22 mouse cellular contexts compared by ENCODE assay signal in the genomic region with DNA sequence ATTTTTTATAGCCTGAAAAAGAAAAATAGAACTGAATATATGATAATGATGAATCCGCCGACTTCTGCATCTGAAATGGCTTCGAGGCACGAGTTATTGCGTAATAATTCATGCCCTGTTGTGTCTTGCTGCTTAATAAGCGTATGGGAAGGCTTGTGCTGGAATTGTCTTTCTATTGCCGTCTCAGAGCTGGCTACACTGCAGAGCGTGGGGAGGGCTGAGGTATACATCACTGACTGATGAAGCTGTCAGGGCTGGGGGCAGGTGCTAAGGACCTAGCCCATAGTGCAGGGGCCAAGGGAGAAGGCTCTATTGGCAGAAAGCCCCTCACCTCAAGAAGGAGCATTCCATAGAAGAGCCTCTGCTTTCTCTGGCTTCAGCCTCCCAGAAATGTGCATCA.
A peak's percentile ranks its signal among the peaks of the same experiment; 100 is the strongest.
DNase-seq lines count a peak whose midpoint lies in the region; ATAC-seq and TF ChIP-seq lines count a peak whose summit lies in the region.
"Had no signal": no experiment of that assay in that cellular context is flagged by ENCODE, and none has a peak within 500 bp of the region (broad histone marks: within the 10 kb centered on the region; RNA-seq: fewer than 3 reads in every experiment).

No protein-coding gene starts in this region.

- no peak overlapping the region for H3K4me2 ChIP-seq in forebrain, embryonic 15.5 days (replicated peaks)
- H3K4me2 ChIP-seq in forebrain, embryonic 14.5 days (ENCODE audit: low read length): no peak overlapping the region
- H3K4me2 ChIP-seq in hindbrain, embryonic 16.5 days (ENCODE audit: low read length): no peak overlapping the region
- H3K4me2 ChIP-seq in neural tube, embryonic 14.5 days (ENCODE audit: low read depth, low read length): no peak overlapping the region
- H3K4me2 ChIP-seq: liver, embryonic 12.5 days had no signal

- H3K9me3 ChIP-seq in forebrain, embryonic 15.5 days: no peaks in the 10 kb centered on the region
- H3K9me3 ChIP-seq in forebrain, embryonic 14.5 days (replicated peaks; ENCODE audit: control insufficient read depth, low read length): no peaks in the 10 kb centered on the region
- H3K9me3 ChIP-seq in hindbrain, embryonic 16.5 days (ENCODE audit: control insufficient read depth, low read length): no peaks in the 10 kb centered on the region
- no peaks in the 10 kb centered on the region for H3K9me3 ChIP-seq in neural tube, embryonic 14.5 days (ENCODE audit: control insufficient read depth, low read length)
- H3K9me3 ChIP-seq: heart, embryonic 10.5 days; liver, embryonic 12.5 days had no signal

- H3K4me3 ChIP-seq in forebrain, embryonic 15.5 days: no peak overlapping the region
- H3K4me3 ChIP-seq in forebrain, embryonic 14.5 days (ENCODE audit: low read depth, low read length): no peak overlapping the region
- no peak overlapping the region for H3K4me3 ChIP-seq in left cerebral cortex, adult 2 months
- H3K4me3 ChIP-seq in hindbrain, embryonic 16.5 days (ENCODE audit: low read length): no peak overlapping the region
- no peak overlapping the region for H3K4me3 ChIP-seq in neural tube, embryonic 14.5 days (ENCODE audit: low read depth, low read length)
- H3K4me3 ChIP-seq: heart, embryonic 10.5 days; liver, embryonic 12.5 days had no signal

- H3K27ac ChIP-seq in forebrain, embryonic 15.5 days (replicated peaks): peak overlapping the region; percentile 17
- H3K27ac ChIP-seq in forebrain, embryonic 14.5 days (ENCODE audit: low read depth, low read length): no peak overlapping the region
- H3K27ac ChIP-seq in left cerebral cortex, adult 2 months: peak overlapping the region; percentile 70
- peak overlapping the region; percentile 57 for H3K27ac ChIP-seq in hindbrain, embryonic 16.5 days (ENCODE audit: low read depth, low read length)
- H3K27ac ChIP-seq in neural tube, embryonic 14.5 days (ENCODE audit: low read depth, low read length): peak overlapping the region; percentile 86
- H3K27ac ChIP-seq: heart, embryonic 10.5 days; liver, embryonic 12.5 days had no signal

- H3K9ac ChIP-seq in forebrain, embryonic 15.5 days (replicated peaks): no peak overlapping the region
- H3K9ac ChIP-seq in forebrain, embryonic 14.5 days (ENCODE audit: low read length): no peak overlapping the region
- H3K9ac ChIP-seq in hindbrain, embryonic 16.5 days (ENCODE audit: low read depth, low read length): no peak overlapping the region
- H3K9ac ChIP-seq in neural tube, embryonic 14.5 days (replicated peaks; ENCODE audit: low read depth, low read length): no peak overlapping the region
- H3K9ac ChIP-seq: liver, embryonic 12.5 days had no signal

- no peaks in the 10 kb centered on the region for H3K27me3 ChIP-seq in forebrain, embryonic 15.5 days
- no peaks in the 10 kb centered on the region for H3K27me3 ChIP-seq in forebrain, embryonic 14.5 days (replicated peaks; ENCODE audit: control insufficient read depth, insufficient read depth, low read length)
- H3K27me3 ChIP-seq in hindbrain, embryonic 16.5 days (replicated peaks; ENCODE audit: control insufficient read depth, insufficient read depth, low read length): no peaks in the 10 kb centered on the region
- H3K27me3 ChIP-seq in neural tube, embryonic 14.5 days (ENCODE audit: control insufficient read depth, insufficient read depth, low read length): no peaks in the 10 kb centered on the region
- H3K27me3 ChIP-seq: liver, embryonic 12.5 days had no signal

- no peaks in the 10 kb centered on the region for H3K36me3 ChIP-seq in forebrain, embryonic 15.5 days
- no peaks in the 10 kb centered on the region for H3K36me3 ChIP-seq in forebrain, embryonic 14.5 days (ENCODE audit: control insufficient read depth, insufficient read depth, low read length)
- 0 out of 2 replicates have a peak, but pooled peaks cover 2% of the 10 kb centered on the region for H3K36me3 ChIP-seq in hindbrain, embryonic 16.5 days (ENCODE audit: control insufficient read depth, insufficient read depth, low read length)
- H3K36me3 ChIP-seq in neural tube, embryonic 14.5 days (ENCODE audit: control insufficient read depth, insufficient read depth, low read length): no peaks in the 10 kb centered on the region
- H3K36me3 ChIP-seq: heart, embryonic 10.5 days; liver, embryonic 12.5 days had no signal

- TF ChIP-seq CTCF in left cerebral cortex, adult 2 months (IDR thresholded peaks at IDR 0.05): no peak

- intact Hi-C loops in left cerebral cortex, adult 2 months (cut with DNase I): no loop called here

- no peak for ATAC-seq in forebrain, embryonic 15.5 days (replicated peaks)
- no peak for ATAC-seq in forebrain, embryonic 14.5 days
- peak; percentile 37; the same call in 1 of the 2 replicates for ATAC-seq in hindbrain, embryonic 16.5 days
- peak; percentile 60; the same call in 1 of the 2 replicates for ATAC-seq in neural tube, embryonic 14.5 days (ENCODE audit: low read depth)
- ATAC-seq in granulocyte monocyte progenitor cell, adult 5-6 weeks (replicated peaks; ENCODE audit: poor library complexity, severe bottlenecking): no peak
- ATAC-seq: activated CD4-positive, CD25-positive, alpha-beta regulatory T cell, adult 4 months; CD4-positive, CD25-positive, alpha-beta regulatory T cell, adult 4 months; liver, embryonic 12.5 days had no signal

- DNase-seq in forebrain, embryonic 14.5 days (ENCODE audit: low spot score): no peak
- DNase-seq in left cerebral cortex, adult 2 months (ENCODE audit: extremely low spot score in 1 of 2, low spot score in 2 of 2): no peak
- DNase-seq in left cerebral cortex, adult 9 months (ENCODE audit: low spot score in 2 of 2): no peak
- DNase-seq in gastrocnemius, postnatal 10 days: no peak
- DNase-seq: adrenal gland, postnatal 14 days; cerebellum, adult 11 months; embryo, embryonic 11 days; gastrocnemius, postnatal 36 days; kidney, adult 18-20 months; kidney, postnatal 10 days; layer of hippocampus, adult 9-11 months; lung, adult 2 months; lung, postnatal 4 days; thymus, postnatal 25 days had no signal

- H3K4me1 ChIP-seq in forebrain, embryonic 15.5 days: peaks cover 11% of the 10 kb centered on the region
- peaks cover 15% of the 10 kb centered on the region for H3K4me1 ChIP-seq in forebrain, embryonic 14.5 days (ENCODE audit: control insufficient read depth, insufficient read depth, low read length)
- H3K4me1 ChIP-seq in hindbrain, embryonic 16.5 days (ENCODE audit: control insufficient read depth, insufficient read depth, low read depth, low read length): peaks cover 22% of the 10 kb centered on the region
- peaks cover 26% of the 10 kb centered on the region for H3K4me1 ChIP-seq in neural tube, embryonic 14.5 days (ENCODE audit: control insufficient read depth, insufficient read depth, low read length)
- H3K4me1 ChIP-seq: heart, embryonic 10.5 days; liver, embryonic 12.5 days had no signal

- 80% methylated on average over 8 of the region's 8 CpGs for WGBS in forebrain, embryonic 15.5 days
- WGBS in forebrain, embryonic 14.5 days: 84% methylated on average over 8 of the region's 8 CpGs
- 52% methylated on average over 8 of the region's 8 CpGs for WGBS in hindbrain, embryonic 16.5 days
- 27% methylated on average over 8 of the region's 8 CpGs for WGBS in neural tube, embryonic 14.5 days

Comparison
In these comparisons a context has a peak if more than half of its experiments do, and no peak if none do; other contexts are left out.
1. ATAC-seq: peak in hindbrain, embryonic 16.5 days (single experiment) and neural tube, embryonic 14.5 days (single experiment); none in forebrain, embryonic 15.5 days (single experiment), forebrain, embryonic 14.5 days (single experiment) and granulocyte monocyte progenitor cell, adult 5-6 weeks (single experiment).